Mouse (Mus musculus): ENCODE measurements around the gene Enc1. TPM values are rescaled to one million over a fixed set of nuclear protein-coding genes. Genes with fewer than 3 reads are reported as not detected.

The Enc1 gene
- polyA plus RNA-seq, 1 experiment from 2014 or later: 82.4 TPM

DNA sequence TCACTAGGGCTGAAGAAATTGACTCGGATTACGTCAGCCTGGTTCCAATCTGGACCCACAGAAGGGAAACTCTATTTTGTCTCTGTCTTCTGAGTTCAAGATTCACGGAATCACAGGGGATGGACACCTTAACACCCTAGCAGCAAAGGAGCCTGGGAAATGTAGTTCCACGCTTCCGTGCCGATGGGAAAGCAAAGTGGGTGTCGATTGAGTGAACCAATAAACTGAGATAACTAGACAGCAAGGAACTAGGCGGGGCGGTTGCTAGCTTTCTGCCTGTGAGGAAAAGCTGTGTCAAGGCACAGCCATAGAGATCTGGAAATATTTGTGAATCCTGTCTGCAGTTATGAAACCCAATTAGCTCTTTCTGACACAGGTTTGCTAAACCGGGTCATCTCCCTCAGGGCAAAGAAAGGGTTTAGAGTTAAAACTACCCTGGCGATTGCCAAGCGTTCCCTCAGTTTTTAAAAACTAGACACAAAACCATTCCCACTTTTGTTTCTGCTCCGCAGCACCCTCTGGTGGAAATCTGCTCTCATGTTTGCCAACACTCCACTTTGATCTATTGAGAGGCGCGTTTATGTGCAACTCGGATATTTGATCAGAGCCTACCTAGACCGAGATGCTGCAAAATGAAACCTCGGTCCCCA, 35.7 kb upstream of the Enc1 start:
- H3K4me1 ChIP-seq (replicated peaks; ENCODE audit: control insufficient read depth, insufficient read depth, low read length): no peaks in the 10 kb centered on the region
- H3K36me3 ChIP-seq (replicated peaks; ENCODE audit: control insufficient read depth, insufficient read depth): no peaks in the 10 kb centered on the region
- peak overlapping the region; percentile 24; the same call in 1 of the 2 replicates for H3K9ac ChIP-seq
- peak overlapping the region; percentile 28 for H3K4me3 ChIP-seq (replicated peaks; ENCODE audit: low read length)
- 16% methylated on average over 18 of the region's 18 CpGs for WGBS
- H3K27ac ChIP-seq: 0 out of 2 replicates have a peak overlapping the region, but pooled peaks have one; percentile 35
- peak overlapping the region; percentile 67 for H3K4me2 ChIP-seq (replicated peaks)
- H3K9me3 ChIP-seq (ENCODE audit: control insufficient read depth, low read length): no peaks in the 10 kb centered on the region
- no peaks in the 10 kb centered on the region for H3K27me3 ChIP-seq (ENCODE audit: control insufficient read depth, insufficient read depth, low read length)
- ATAC-seq (ENCODE audit: low FRiP score): peak; percentile 78
- peak; percentile 82 for DNase-seq (ENCODE audit: low spot score)

DNA sequence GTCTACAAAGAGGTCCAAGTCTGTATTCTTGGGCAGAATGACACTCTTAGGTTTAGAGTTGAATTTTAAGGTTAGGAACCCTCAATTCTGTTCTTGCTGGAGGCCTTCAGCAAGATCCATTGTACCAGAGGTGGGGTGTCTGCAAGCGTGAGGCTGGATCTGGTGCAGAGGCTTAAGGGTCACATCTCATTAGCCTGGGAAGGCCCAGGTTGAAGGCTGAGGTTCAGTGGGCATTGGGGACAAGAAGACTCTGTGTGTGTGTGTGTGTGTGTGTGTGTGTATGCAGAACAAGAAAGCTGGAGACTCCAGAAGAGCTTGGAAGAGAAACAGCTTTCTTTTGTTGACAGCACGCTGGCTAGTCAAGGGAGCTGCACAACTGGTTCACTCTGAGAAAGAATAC, 34.9 kb upstream of the Enc1 start:
- Histone ChIP-seq H3K9me3 (ENCODE audit: control insufficient read depth, low read length) (no peaks in the 10 kb centered on the region), H3K4me1 (replicated peaks; ENCODE audit: control insufficient read depth, insufficient read depth, low read length) (no peaks in the 10 kb centered on the region), H3K9ac (no peak overlapping the region), H3K4me2 (replicated peaks) (no peak overlapping the region), H3K27ac (no peak overlapping the region), H3K4me3 (replicated peaks; ENCODE audit: low read length) (no peak overlapping the region), H3K27me3 (ENCODE audit: control insufficient read depth, insufficient read depth, low read length) (no peaks in the 10 kb centered on the region), H3K36me3 (replicated peaks; ENCODE audit: control insufficient read depth, insufficient read depth) (no peaks in the 10 kb centered on the region)
- DNase-seq (ENCODE audit: low spot score) (no peak), ATAC-seq (ENCODE audit: low FRiP score) (no peak)
- 94% methylated on average over 2 of the region's 2 CpGs for WGBS

DNA sequence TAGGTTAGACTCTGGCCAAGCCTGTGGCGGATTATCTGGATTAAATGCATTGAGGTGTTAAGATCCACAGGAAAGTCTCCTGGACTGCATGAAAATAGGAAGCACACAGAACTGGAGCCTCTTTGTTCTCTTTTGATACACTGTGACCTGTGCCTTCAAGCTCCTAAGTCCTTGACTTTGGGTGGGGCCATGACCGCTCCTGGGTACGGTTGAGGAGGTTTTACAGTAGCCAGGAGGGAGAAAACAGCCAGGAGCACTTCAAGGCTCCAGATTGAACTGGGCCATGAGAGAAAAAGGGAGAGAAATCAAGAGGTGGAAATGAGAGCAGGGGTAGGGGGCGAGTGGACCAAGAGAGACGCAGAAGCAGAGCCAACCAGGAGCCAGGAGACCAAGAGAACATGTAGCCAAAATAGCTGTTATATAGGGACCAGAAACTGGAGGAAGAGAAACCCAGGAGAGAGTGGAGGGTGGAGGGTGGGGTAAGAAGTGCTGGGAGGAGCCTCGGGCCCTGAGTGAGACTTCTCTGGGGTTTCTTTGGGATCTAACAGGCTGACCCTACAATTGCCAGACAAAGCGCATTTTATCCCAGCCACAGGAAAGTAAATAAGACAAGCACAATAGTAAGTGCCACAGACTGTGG, 33.3 kb upstream of the Enc1 start:
- no peak for DNase-seq (ENCODE audit: low spot score)
- ATAC-seq (ENCODE audit: low FRiP score): no peak
- no peaks in the 10 kb centered on the region for H3K27me3 ChIP-seq (ENCODE audit: control insufficient read depth, insufficient read depth, low read length)
- H3K27ac ChIP-seq: no peak overlapping the region
- no peak overlapping the region for H3K9ac ChIP-seq
- H3K9me3 ChIP-seq (ENCODE audit: control insufficient read depth, low read length): no peaks in the 10 kb centered on the region
- no peaks in the 10 kb centered on the region for H3K4me1 ChIP-seq (replicated peaks; ENCODE audit: control insufficient read depth, insufficient read depth, low read length)
- H3K4me2 ChIP-seq (replicated peaks): no peak overlapping the region
- 87% methylated on average over 7 of the region's 7 CpGs for WGBS
- H3K4me3 ChIP-seq (replicated peaks; ENCODE audit: low read length): no peak overlapping the region
- H3K36me3 ChIP-seq (replicated peaks; ENCODE audit: control insufficient read depth, insufficient read depth): no peaks in the 10 kb centered on the region

DNA sequence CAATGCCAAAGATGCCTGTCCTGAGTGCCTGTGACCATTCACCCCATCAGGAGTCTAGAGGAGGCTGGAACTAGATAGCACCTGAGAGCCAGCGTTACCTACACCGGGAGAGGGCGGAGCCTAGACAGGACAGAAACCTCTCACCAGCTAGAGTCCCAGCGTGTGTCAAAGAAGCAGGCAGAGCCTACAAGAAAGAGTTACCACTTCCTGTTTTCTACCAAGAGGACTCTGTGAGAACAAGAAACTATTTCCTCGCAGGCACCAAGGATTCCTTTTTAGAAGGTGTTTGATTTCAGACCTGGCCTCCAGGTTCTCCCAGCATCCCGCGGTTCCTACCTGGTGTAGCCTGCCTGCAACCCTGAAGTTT, 32.8 kb upstream of the Enc1 start:
- Histone ChIP-seq H3K4me1 (replicated peaks; ENCODE audit: control insufficient read depth, insufficient read depth, low read length) (no peaks in the 10 kb centered on the region), H3K9ac (no peak overlapping the region), H3K9me3 (ENCODE audit: control insufficient read depth, low read length) (no peaks in the 10 kb centered on the region), H3K4me2 (replicated peaks) (no peak overlapping the region), H3K4me3 (replicated peaks; ENCODE audit: low read length) (no peak overlapping the region), H3K27me3 (ENCODE audit: control insufficient read depth, insufficient read depth, low read length) (no peaks in the 10 kb centered on the region), H3K36me3 (replicated peaks; ENCODE audit: control insufficient read depth, insufficient read depth) (no peaks in the 10 kb centered on the region), H3K27ac (no peak overlapping the region)
- DNase-seq (ENCODE audit: low spot score) (no peak), ATAC-seq (ENCODE audit: low FRiP score) (no peak)
- WGBS: 67% methylated on average over 7 of the region's 7 CpGs

DNA sequence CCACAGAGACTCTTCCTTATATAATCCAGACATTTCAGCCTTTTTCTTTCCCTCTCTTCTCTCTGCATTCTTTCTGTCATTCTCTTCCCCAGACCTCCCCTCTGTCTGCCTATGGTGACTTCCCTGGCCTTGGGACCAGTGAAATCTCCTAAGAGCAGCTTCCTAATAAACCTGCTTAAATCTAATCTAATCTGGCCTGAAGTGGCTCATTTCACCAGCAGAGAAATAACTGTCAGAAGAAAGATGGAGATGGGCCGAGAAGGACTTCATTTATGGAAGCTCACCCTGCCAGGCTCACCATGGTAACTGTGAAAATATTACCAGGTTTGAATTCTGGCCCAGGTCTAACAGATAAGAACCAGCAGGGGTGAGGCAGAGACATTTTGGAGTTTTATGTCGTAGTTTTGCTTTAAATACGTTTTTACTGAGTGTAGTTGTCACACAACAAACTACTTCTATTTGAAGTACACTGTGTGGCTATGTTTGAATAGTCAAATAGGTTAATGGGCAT, 32.4 kb upstream of the Enc1 start:
- no peaks in the 10 kb centered on the region for H3K9me3 ChIP-seq (ENCODE audit: control insufficient read depth, low read length)
- ATAC-seq (ENCODE audit: low FRiP score) (no peak), DNase-seq (ENCODE audit: low spot score) (no peak)
- no peaks in the 10 kb centered on the region for H3K27me3 ChIP-seq (ENCODE audit: control insufficient read depth, insufficient read depth, low read length)
- 75% methylated on average over 3 of the region's 3 CpGs for WGBS
- no peak overlapping the region for H3K27ac ChIP-seq
- no peaks in the 10 kb centered on the region for H3K4me1 ChIP-seq (replicated peaks; ENCODE audit: control insufficient read depth, insufficient read depth, low read length)
- H3K4me3 ChIP-seq (replicated peaks; ENCODE audit: low read length): no peak overlapping the region
- no peak overlapping the region for H3K4me2 ChIP-seq (replicated peaks)
- H3K9ac ChIP-seq: no peak overlapping the region
- H3K36me3 ChIP-seq (replicated peaks; ENCODE audit: control insufficient read depth, insufficient read depth): no peaks in the 10 kb centered on the region

DNA sequence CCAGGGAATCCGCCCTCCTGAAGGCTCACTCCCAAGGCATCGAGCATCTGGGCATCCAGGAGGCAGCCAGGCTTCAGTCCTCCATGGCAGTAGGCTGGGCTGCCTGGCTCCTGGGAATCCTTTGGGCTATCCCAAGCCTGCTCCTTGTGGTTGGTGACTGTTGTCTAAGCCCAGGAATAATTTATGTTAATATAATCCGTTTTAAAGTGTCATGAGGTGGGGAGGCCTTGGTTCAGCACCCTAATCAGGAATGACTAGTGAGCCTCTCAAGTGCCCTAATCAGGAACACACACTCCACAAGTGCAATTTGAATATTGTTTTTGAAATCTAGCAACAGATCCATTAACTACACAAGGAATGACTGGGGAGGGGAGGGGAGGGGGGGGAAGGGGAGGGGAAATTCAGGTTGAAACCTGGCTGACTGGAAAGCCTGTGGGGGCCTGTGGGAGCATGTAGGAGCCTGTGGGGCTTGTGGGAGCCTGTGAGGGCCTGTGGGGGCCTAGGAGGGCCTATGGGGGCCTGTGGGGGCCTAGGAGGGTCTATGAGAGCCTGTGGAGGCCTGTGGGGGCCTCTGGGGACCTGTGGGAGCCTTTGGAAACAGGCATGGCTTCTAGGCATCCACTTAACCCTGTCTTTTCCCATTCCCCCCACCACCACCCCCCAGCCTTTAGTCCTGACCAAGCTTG, 26.2 kb upstream of the Enc1 start:
- Histone ChIP-seq H3K27ac (no peak overlapping the region), H3K27me3 (ENCODE audit: control insufficient read depth, insufficient read depth, low read length) (no peaks in the 10 kb centered on the region), H3K9me3 (ENCODE audit: control insufficient read depth, low read length) (no peaks in the 10 kb centered on the region), H3K36me3 (replicated peaks; ENCODE audit: control insufficient read depth, insufficient read depth) (no peaks in the 10 kb centered on the region), H3K4me1 (replicated peaks; ENCODE audit: control insufficient read depth, insufficient read depth, low read length) (no peaks in the 10 kb centered on the region), H3K4me3 (replicated peaks; ENCODE audit: low read length) (no peak overlapping the region), H3K9ac (no peak overlapping the region), H3K4me2 (replicated peaks) (no peak overlapping the region)
- WGBS: 62% methylated on average over 3 of the region's 3 CpGs
- ATAC-seq (ENCODE audit: low FRiP score) (no peak), DNase-seq (ENCODE audit: low spot score) (no peak)

DNA sequence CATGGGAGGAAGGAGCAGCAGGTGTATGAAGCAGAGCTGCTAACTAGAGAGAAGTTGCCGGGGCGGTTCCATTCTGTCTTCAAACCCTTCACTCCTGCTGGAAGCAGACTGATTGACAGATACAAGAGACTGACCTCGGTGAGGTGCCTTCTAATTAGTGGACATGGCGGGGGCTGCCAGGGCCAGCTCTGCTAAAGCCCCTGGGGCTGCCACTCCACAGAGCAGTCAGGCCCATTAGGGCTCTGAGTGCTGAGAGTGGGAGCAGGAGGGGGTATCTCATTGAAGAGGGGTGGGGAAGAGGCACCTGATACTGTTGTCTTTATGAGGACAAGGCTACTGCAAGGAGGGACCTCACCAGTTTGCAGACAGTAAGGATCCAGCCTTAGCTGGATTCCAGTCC, 25.3 kb upstream of the Enc1 start:
- no peaks in the 10 kb centered on the region for H3K4me1 ChIP-seq (replicated peaks; ENCODE audit: control insufficient read depth, insufficient read depth, low read length)
- no peak overlapping the region for H3K27ac ChIP-seq
- no peaks in the 10 kb centered on the region for H3K36me3 ChIP-seq (replicated peaks; ENCODE audit: control insufficient read depth, insufficient read depth)
- no peak overlapping the region for H3K4me3 ChIP-seq (replicated peaks; ENCODE audit: low read length)
- 43% methylated on average over 4 of the region's 4 CpGs for WGBS
- ATAC-seq (ENCODE audit: low FRiP score) (no peak), DNase-seq (ENCODE audit: low spot score) (no peak)
- H3K27me3 ChIP-seq (ENCODE audit: control insufficient read depth, insufficient read depth, low read length): no peaks in the 10 kb centered on the region
- no peaks in the 10 kb centered on the region for H3K9me3 ChIP-seq (ENCODE audit: control insufficient read depth, low read length)
- no peak overlapping the region for H3K4me2 ChIP-seq (replicated peaks)
- H3K9ac ChIP-seq: no peak overlapping the region

DNA sequence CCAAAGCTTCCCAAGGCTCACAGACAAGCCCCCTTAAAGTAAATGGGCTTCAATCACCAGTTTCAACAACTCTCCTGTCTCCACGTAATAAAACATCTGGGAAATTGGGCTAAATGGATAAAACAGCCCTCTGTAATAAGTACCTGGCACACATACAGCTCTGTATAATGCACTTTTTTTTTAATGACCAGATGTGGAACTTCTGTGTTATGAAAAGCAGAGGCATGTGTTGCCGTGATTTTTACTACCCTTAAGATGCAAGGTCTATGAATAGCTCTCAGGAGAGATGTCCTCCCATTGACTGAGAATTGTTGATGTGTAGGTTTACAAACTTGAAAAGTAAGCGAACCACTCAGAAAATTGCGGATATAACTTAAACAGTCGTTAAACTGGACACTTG, 24.7 kb upstream of the Enc1 start:
- no peak overlapping the region for H3K9ac ChIP-seq
- no peaks in the 10 kb centered on the region for H3K4me1 ChIP-seq (replicated peaks; ENCODE audit: control insufficient read depth, insufficient read depth, low read length)
- no peaks in the 10 kb centered on the region for H3K9me3 ChIP-seq (ENCODE audit: control insufficient read depth, low read length)
- H3K27ac ChIP-seq: no peak overlapping the region
- no peak overlapping the region for H3K4me3 ChIP-seq (replicated peaks; ENCODE audit: low read length)
- ATAC-seq (ENCODE audit: low FRiP score) (no peak), DNase-seq (ENCODE audit: low spot score) (no peak)
- no peaks in the 10 kb centered on the region for H3K27me3 ChIP-seq (ENCODE audit: control insufficient read depth, insufficient read depth, low read length)
- H3K36me3 ChIP-seq (replicated peaks; ENCODE audit: control insufficient read depth, insufficient read depth): no peaks in the 10 kb centered on the region
- no peak overlapping the region for H3K4me2 ChIP-seq (replicated peaks)
- 86% methylated on average over 5 of the region's 5 CpGs for WGBS

DNA sequence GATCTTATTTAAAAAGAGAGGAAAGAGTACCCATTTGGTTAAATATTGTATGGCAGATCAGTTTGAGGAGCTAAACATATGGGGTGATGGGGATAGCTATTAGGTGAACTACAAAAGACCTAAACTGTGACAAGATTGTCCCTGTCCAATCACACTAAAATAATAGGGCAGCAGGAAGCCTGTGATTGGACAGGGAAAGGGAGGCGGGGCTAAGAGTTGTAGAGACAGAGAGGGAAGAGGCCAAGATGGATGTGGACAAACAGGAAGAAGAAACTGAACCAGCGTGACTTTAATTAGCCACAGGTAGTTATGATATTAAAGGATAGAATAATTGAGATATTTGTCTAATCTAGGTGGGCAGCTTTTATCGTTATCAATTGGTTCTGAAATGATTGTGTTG, 20.9 kb upstream of the Enc1 start:
- DNase-seq (ENCODE audit: low spot score) (no peak), ATAC-seq (ENCODE audit: low FRiP score) (no peak)

More for the DNA sequence above, 20.9 kb upstream of the Enc1 start:
- no peaks in the 10 kb centered on the region for H3K9me3 ChIP-seq (ENCODE audit: control insufficient read depth, low read length)
- H3K27me3 ChIP-seq (ENCODE audit: control insufficient read depth, insufficient read depth, low read length): no peaks in the 10 kb centered on the region
- no peak overlapping the region for H3K9ac ChIP-seq
- no peaks in the 10 kb centered on the region for H3K4me1 ChIP-seq (replicated peaks; ENCODE audit: control insufficient read depth, insufficient read depth, low read length)
- 94% methylated on average over 3 of the region's 3 CpGs for WGBS
- no peak overlapping the region for H3K4me3 ChIP-seq (replicated peaks; ENCODE audit: low read length)
- H3K27ac ChIP-seq: no peak overlapping the region
- no peaks in the 10 kb centered on the region for H3K36me3 ChIP-seq (replicated peaks; ENCODE audit: control insufficient read depth, insufficient read depth)
- H3K4me2 ChIP-seq (replicated peaks): no peak overlapping the region
